Mouse (Mus musculus) Muller cell, postnatal 12 days (primary cell): ENCODE results near the gene Chd4.
"Not testable (repeated sequence)": the region's sequence is repeated elsewhere in the genome, so short reads cannot be mapped to it uniquely, and the experiment has no call there.

ENCODE experiments used
- DNase-seq: peaks from one replicate; pipeline ENCODE4 v3.0.0-alpha.2; 2015; ENCODE audit errors: inconsistent ontology term

Chd4 gene

DNA sequence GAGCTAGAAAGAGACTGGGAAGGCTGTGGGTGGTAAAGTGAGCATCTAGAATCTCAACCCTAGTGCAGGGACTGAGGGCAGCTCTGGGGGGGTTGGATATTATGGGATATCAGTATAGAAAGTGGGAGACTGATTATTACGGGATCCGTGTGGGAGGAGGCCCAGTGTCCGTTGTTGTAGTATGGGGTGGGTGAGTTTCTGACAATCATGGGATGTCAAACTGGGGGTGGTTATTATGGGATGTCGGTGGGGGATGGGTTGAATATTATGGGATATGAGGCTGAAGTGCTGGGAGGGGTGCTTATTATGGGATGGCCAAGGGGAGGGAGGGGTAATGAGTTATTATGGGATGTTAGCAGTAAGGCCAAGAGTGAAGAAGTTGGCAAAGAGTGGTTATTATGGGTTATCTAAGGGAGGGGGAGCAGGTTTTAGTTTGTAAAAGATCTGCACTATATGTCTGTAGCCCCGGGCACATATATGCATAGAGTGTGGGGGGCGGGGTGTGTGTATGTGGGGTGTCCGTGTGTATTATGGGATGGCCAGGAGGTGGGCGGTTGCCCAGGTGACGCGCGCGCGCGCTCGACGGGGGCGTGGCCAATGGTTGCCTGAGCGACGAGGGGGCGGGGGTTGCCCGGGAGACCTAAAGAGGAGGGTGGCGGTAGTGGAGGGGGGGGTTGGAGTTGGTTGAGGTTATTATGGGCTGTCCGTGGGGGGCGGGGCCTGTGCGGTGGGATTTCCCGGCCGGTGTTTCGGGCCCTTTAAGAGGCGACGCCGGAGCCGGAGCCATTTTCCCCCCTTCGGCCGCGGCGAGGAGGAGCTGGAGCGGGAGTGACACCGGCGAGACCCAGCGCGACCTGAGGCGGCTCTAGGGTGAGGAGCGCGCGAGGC, at the start of gene Chd4:
TSS of gene Chd4 (plus strand) at position 591 of the 888 bp plus-strand sequence.
- peak; percentile 98 for DNase-seq

DNA sequence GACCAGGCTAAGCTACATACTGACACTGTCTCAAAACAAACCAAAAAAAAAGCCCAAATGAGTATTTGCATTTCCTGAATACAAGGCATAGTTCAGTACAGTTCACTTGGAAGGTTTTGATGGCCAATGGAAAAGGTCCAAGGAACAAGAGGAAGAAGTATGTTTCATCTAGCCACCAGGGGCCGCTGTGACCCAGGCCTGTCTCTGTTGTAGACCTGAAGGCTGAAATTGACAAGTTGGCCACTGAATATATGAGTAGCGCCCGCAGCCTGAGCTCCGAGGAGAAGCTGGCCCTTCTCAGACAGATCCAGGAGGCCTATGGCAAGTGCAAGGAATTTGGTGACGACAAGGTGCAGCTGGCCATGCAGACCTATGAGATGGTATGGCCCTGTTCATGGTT, 49.1 kb upstream of the Chd4 start:
- peak; percentile 87 for DNase-seq

DNA sequence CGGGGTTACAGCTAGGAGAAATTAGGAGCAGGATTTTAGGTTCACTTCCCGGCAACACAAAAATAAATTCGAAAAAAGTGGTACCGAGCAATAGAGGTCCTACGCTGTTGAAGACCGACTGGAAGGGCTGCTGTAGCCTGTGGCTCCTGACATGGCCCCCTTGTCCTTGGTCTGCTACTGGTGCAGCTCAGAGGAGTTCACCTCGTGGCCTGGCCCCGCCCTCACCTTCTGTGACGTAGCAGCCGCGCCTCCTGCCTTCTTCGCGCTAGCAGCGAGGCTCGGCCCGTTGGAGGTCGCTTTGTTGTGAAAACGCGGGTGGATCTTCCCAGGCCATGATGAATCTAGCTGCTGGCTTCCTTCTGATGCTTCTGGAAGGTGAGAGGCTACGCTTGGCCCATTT, 46.1 kb upstream of the Chd4 start, which contains the start of gene Acrbp:
TSS of gene Acrbp (plus strand) at position 12 of the 400 bp plus-strand sequence.
- DNase-seq: no peak

DNA sequence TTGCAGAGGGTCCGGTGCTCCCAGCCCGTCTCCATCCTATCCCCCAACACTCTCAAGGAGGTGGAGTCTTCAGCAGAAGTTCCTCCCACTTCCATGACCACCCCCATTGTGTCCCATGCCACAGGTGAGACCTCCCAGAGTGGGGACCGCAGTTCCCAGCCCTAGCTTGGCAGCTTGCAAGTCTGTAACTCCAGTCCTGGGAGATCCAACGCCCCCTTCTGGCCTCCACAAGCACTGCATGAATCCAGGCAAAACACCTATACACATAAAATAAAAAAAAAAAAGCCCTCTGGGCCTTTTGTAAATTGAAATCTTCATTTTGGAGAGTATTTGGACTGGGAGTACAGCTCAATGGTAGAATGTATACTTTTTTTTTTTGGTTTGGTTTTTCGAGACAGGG, 44.5 kb upstream of the Chd4 start:
- DNase-seq: no peak

DNA sequence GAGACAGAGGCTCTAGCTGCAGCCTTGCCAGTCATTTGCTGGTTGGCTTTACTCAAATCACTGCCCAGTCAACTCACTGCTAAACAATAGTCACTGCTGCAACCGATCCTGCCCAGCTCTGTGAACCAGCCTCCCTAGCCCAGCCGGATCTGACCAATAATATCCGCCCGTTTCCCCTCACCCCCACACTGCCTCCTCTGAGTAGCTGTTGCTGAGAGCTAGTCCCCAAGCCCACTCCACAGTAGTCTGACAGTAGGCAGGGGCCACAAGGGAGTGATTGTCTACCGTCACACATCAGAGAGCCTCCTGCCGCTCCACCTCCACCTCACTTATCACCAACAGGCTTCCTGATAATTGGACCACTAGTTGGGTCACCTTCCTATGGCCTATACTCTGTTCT, 34.3 kb upstream of the Chd4 start:
- peak; percentile 18 for DNase-seq

DNA sequence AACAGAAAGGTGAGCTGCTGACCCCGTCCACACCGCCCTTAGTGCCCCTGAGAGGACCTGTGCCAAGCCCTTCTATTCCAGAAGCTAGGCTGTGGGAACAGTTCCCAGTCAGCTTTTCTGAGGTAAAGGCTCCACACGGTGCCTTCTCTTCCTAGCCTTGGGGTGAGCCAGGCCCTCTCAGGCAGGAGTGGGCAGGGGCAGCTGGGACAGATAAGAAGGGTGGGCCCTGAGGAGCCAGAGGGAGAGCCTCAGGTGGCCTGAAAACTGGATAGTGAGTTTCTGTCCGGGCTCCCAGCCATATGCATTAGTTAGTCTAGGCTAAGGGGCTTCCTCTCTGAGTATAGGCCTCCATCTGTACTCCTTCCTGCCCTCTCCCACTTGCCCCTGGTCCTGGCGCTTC, 33.3 kb upstream of the Chd4 start:
- DNase-seq: no peak

DNA sequence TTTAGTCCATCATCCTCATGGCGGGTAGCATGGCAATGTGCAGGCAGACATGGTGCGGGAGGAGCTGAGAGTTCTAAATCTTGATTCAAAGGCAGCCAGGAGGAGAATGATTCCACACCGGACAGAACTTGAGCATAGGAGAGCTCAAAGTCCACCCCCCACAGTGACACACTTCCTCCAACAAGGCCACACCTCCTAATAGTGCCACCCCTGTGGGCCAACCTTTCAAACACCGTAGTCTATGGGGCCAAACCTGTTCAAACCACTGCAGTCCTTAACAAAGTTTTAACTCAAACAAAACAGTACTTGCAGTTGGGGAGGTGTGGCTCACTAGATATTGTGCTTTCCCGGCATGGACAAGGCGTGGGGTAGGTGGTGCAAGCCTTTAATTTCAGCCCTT, 31.9 kb upstream of the Chd4 start:
- DNase-seq: no peak

DNA sequence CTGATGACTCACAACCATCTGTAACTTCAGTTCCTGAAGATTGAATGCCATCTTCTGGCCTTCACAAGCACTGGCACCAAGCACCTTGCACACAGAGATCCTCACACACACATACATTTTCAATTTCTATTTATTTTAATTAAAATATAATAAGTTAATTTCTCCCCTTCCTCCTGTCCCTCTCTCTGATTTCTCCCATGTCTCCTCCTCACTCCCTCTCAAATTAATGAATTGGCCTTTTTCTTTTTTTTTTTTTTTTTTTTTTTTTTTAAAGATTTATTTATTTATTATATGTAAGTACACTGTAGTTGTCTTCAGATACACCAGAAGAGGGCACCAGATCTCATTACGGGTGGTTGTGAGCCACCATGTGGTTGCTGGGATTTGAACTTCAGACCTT, 30.6 kb upstream of the Chd4 start:
- DNase-seq: not testable (repeated sequence)

DNA sequence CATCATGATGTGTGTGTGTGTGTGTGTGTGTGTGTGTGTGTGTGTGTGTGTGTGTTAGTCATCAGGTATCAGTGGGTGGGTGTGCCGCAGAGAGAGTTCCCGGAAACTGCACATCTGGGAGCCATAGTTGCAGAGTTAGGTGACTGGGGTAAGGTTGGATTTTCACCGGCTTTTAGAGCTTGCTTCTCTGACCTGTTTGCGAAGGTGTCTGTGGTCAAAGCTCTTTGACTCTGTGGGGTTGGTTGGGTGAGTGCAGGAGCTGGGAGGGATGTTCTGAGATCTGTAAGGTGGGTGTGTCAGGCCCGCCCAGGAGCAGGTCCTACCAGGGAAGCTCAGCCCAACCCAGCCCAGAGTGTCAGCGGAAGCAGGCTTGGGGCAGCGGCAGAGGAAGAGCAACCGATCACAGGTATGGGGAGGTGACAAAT, 28.2 kb upstream of the Chd4 start, which contains the start of gene Lpar5:
TSS of gene Lpar5 (plus strand) at position 350 of the 425 bp plus-strand sequence.
- no peak for DNase-seq

DNA sequence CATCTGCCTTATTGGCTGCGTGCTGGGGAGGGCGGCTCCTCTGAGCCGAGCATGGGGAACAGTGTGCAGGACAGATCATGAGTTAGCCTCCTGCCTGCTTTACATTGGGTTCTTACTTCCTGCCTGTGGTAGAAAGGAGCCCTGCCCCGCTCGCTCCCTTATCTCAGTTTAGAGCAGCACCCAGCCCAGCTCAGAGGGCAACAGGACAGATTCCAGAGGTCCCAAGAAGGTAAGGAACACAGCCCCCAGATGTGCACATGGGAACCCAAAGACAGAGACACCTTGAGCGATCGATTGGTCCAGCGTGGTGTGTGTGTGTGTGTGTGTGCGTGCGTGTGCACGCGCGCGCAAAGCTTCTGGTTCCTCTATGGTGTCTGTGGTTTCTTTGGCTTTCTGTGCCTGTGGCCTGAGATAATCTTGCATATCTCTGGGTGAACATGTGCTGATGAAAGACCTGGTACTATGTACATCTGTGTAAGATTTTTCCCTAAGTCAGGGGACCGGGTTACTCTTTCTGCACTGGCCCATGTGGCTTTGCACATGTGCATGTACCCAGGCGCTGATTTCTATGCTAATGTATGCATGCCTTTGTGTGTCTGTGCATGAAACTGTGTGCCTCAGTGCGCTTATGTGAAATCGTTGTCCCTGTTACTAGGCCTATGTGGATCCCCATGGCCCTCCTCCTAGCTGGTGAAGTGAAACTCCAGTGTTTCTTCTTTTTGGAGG, 24.4 kb upstream of the Chd4 start:
- no peak for DNase-seq

DNA sequence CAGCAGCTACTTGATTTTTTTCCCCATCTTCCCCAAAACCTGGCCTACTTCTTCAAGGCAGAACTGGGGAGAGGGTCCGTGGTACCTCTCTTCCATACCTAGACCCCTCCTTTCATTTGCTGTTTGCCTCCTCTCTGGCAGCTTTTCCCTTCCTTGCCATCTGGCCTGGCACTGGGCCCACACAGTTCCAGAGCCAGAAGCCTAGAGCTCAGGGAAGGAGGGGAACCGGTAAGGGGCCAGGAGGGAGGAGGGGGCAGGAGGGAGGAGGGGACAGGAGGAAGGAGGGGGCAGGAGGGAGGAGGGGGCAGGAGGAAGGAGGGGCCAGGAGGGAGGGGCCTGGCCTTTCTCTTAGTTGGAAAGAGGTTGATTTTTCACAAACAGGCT, 23.9 kb upstream of the Chd4 start:
- peak; percentile 47 for DNase-seq

DNA sequence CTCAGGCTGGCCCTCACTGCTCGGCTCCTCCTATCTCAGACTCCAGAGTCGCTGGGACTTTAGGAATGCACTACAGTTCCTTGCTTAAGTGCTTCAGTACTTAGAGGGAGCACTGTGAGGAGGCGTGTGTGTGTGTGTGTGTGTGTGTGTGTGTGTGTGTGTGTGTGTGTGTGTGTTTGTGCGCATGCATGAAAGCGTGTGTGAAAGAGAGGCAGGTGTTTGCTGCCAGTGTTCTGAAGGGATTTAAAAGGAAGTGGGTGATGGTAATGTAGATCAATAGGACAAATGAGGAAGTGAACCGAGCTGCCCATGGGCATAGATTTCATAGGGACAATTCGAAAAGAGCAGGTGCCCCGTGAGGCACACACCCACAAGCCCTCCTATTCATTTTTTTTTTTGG, 22.0 kb upstream of the Chd4 start:
- DNase-seq: no peak

DNA sequence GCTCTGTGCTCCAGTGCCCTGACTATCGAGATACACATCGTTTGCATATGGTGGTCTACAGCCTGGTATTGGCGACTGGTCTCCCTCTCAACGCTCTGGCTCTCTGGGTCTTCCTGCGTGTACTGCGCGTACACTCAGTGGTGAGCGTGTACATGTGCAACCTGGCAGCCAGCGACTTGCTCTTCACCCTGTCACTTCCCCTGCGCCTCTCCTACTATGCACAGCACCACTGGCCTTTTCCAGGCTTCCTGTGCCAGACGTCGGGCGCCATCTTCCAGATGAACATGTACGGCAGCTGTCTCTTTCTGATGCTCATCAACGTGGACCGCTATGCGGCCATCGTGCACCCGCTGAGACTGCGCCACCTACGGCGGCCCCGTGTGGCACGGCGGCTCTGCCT, 14.4 kb upstream of the Chd4 start:
- DNase-seq: no peak

DNA sequence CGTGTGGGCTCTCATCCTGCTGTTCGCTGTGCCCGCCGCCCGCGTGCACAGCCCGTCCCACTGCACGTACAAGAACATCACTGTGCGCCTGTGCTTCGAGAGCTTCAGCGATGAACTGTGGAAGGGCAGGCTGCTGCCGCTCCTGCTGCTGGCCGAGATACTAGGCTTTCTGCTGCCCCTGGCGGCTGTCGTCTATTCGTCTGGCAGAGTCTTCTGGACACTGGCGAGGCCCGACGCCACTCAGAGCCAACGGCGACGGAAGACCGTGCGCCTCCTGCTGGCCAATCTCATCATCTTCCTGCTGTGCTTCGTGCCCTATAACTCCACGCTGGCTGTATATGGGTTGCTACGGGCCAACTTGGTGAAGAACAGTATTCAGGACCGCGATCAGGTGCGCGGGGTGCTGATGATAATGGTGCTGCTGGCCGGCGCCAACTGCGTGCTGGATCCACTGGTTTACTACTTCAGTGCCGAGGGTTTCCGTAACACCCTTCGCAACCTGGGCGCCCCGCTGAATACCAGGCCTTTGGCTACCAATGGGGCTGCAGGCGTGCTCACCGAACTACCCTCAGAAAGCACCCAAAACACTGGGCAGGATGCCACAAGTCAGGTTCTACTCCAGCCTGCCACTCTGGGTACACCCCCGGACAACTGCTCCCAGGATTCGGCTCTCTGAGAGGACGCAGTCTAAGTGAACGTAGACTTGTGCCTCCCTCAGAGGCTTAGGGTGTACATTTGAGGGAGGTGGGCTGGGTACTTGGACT, 13.8 kb upstream of the Chd4 start:
- DNase-seq: peak; percentile 82

DNA sequence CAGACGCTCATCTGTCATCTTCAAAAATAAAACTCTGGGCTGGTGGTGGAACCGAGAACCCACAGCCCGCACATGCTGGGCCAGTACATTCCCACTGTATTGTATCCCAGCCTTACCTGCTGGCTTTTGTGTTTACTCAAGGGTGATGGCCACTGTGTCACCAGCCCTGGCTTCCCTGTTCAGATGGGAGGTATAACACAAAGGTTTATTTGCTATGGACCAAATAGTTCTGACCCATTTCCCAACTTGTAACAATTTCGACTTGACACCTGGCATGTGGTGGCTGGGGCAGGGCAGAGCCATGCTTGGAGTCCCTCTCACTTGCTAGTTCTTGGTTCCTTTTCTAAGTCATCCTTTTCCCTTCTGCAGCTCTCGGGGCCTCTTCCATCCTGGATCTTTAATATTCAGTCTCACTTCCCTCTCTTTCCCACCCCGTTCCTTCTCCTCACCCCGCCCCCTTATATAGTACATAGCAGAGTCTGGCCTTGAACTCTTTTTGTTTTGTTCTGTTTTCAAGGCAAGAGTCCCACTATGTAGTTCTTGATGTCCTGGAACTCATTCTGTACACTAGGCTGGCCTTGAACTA, 12.9 kb upstream of the Chd4 start:
- no peak for DNase-seq

DNA sequence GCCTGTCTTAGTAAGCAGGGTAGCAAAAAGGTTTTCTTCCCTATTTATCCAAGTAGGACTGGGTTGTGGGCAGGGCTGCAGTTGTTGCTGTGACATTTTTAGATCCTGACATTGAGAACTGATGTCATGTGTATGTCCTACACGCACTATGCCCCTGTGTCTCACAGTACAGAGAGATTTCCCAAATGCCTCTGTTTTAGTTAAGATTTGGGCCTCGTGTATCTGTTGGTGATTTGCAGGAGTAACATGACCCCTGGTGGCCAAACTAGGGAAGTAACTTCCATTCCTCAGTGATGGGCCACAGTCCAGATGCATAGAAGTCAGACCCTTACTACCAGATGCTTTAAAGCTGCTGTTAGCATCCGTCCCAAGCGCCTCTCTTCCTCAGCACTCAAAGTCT, 11.4 kb upstream of the Chd4 start:
- peak; percentile 51 for DNase-seq

DNA sequence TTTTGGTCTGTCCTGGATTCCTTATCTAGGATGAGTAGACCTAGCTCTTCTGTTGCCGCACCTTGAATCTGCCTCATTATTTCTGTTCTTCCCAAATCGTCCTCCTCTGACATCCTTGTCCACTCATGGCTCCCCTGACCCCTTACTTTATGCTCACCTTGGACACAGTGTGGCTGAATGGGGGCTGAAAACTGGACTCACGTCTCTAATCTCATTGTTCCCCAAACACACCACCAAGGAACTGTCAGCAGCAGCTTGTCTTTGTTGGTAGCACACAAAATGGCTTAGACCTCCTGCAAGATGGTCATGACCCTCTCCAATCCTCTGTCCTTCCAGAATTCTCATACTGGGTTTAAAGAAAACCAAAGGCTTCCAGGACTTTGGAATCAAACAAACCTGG, 7.8 kb upstream of the Chd4 start:
- no peak for DNase-seq

DNA sequence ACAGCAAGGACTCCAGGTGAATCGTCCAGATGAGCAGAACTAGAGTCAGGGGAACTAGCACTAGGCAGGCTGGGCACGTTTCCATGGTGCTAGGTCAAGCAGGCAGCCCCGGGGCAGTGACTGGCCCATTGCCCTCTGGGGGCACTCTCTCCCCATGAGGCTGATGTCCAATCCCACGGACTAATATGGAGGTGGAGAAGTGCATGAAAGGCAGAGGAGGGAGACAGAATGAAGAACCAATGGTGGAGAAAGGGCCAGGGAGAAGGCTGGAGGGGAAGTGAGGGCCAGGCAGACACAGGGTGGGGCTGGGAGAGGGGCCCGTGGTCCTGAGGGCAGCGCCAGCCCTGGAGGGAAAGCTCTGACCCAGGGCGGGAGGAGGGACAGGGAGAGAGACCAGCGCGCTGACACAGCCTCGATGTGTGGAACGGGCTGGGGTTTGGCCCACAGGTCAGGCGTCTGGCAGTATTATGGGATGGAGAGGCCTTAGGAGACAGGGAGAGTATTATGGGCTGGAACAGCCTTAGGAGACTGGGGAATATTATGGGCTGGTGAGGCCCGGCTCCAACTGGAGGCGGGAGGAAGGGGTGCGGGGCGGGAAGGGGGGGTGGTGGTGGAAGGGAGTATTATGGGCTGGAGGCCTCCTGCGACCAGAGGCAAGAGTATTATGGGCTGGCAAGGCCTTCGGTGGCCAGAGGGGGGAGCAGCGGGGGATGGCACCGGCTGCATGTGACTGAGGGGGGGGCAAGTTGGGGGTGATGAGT, 7.0 kb upstream of the Chd4 start:
- peak; percentile 85 for DNase-seq

DNA sequence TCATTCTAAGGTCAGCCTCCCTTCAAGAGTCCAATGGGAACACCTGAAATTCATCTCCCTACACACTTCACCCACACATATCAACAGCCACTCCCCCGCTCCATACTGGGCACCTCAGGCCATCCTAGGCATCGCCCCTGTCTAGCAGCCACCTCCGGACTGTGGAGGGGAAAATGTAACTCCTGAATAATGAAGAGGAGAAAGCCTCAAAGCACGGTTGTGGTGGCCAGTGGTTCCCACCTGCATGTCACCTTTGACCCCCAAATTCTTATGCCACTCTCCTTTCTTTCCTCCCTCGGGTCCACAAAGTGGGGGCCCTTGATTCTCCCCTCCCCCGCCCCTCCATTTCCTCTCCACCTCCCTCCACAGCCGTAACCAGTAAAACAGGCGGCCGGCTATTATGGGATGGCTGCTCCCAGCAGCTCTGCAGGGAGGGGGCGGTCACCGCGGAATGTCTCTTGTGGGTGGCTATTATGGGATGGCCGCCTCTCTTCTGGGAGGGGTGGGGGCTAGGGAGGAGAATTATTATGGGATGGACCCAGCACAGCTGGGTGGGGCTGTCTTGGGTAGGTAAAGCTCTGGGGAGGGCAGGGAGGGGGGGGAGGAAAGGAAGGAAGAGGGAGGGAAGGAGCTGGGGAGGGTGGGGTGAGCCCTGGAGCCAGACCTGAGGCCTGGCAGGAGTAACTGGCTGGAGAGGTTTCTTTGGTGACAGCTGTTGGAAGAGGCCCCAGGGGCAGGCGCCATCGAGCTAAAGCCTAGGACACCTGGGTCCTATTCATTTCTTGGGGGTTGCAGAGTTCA, 6.1 kb upstream of the Chd4 start:
- DNase-seq: peak; percentile 89
